Mouse (Mus musculus) Patski (cell line): ENCODE data around the gene Vars2. TPM values are rescaled to one million over a fixed set of nuclear protein-coding genes. Genes with fewer than 3 reads are reported as not detected.

Source experiments
- ATAC-seq: fragments of 100-300 bp; one replicate; pipeline ENCODE4 v1.8.0; 2021
- CTCF ChIA-PET: fragments of 350-600 bp; sonication (Branson Sonifier 250); formaldehyde crosslinking; loops from one replicate; lab custom pipeline; 2022; ENCODE audit warnings: inconsistent platforms; lab: Charles Lee
- POLR2A ChIA-PET: fragments of 350-600 bp; sonication (Branson Sonifier 250); formaldehyde crosslinking; loops from one replicate; lab custom pipeline; 2022; ENCODE audit warnings: antibody characterized with exemption, inconsistent platforms; lab: Charles Lee
- DNase-seq: peaks from one replicate; pipeline ENCODE4 v3.0.0-alpha.2; 2011; ENCODE audit warnings: low read depth, low spot score
- H3K27me3 ChIP-seq: fragments of 371-371 bp; one replicate; pipeline ENCODE4 v1.5.1; 2021
- CTCF ChIP-seq: fragments of 100-300 bp; IDR thresholded peaks from one replicate; pipeline ENCODE4 v1.5.1; 2021
- in situ Hi-C: fragments of 300-500 bp; cut with MboI; formaldehyde crosslinking; loops from 3 replicates; pipeline ENCODE4 v1.11.1; 2018; ENCODE audit warnings: low pct_unique_long_range_greater_than_20kb, mixed read lengths
- polyA plus RNA-seq: library from polyadenylated mRNA; unstranded; gene quantifications from one replicate; pipeline ENCODE4 v1.2.3, GENCODE M21; 2021

Gene Vars2
- polyA plus RNA-seq, 1 experiment from 2014 or later: 34.4 TPM

DNA sequence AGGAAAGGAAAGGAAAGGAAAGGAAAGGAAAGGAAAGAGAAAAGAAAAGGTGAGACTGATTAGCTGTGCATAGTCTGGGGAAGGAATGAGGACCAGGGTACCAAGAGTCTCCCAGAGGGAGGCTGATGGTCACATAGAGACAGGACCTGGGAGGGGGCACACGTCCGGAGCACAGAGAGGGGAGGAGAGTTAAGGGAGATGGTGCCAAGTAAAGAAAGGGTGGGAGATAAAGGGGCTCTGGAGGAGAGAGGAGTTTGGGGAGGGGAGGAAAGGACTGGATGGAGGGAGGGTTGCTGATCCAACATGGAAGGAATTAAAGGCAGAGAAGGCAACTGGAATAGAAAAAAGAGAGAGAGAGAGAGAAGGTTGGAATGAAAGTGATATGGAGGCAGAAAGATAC is 35.7 kb upstream of the Vars2 start:
- ChIA-PET CTCF (interaction anchor here (1.1 to 11.5 kb wide), 7 partner anchors 14 to 68 kb away, joined by 7 to 194 read pairs (median 10); no protein-coding TSS in a partner anchor), POLR2A (interaction anchor here (1.2 to 5.0 kb wide), 2 partner anchors 16 to 119 kb away, joined by 3 to 22 read pairs; partner anchors contain the start of genes Flot1 and Ier3)
- in situ Hi-C loops: no loop called here
- DNase-seq: no peak
- no peak for ATAC-seq
- TF ChIP-seq CTCF: no peak
- no peaks in the 10 kb centered on the region for H3K27me3 ChIP-seq

DNA sequence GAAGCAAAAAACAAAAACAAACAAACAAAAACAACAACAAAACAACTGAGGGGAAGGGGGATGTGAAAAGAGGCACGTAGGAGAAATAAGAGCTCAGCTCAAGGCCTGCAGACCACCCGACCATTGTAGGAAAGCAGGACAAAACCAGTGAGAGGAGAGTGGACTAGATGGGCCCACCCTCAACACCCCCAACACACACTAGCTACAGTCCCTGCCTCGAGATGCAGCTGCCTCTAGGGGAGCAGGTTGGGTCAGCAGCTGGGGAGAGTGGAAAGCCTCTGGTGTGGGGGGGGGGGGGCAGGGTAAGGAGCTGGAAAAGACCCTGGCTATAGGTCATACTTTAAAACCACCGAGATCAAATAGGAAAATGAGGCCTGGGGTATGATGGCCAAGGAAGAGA is 35.2 kb upstream of the Vars2 start:
- no peak for TF ChIP-seq CTCF
- no peaks in the 10 kb centered on the region for H3K27me3 ChIP-seq
- CTCF ChIA-PET: interaction anchor here (1.1 to 2.5 kb wide), 5 partner anchors 19 to 68 kb away, joined by 7 to 12 read pairs (median 10); no protein-coding TSS in a partner anchor
- no peak for ATAC-seq
- in situ Hi-C loops: no loop called here
- POLR2A ChIA-PET: interaction anchor here (1.2 to 5.0 kb wide), 6 partner anchors 15 to 137 kb away, joined by 3 to 22 read pairs (median 3); partner anchors contain the start of genes Flot1 and Ier3
- DNase-seq: no peak

DNA sequence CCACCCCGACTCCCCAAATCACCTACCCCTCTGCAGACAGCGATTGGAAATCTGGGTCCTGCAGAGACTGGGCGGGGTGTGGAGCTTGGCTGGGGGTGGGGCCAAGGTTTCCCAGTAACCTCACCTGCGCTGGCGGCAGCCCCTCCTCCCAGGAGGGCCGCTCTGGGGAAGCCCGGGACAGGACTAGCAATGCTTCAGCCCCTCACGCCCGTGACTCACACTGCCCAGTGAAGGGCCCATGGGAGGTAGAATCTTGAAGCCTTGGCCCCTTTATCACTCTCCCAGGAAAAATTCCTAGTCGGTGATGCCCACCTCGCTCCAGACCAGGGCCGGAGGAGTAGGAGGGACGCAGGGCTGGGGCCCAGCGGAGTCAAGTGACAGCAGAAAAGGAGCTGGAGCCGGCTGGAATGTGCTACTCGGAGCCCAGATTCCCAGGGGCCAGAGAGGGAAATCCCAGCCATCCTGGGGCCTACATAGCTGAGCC is 34.6 kb upstream of the Vars2 start:
- CTCF ChIA-PET: interaction anchor here (1.1 to 3.6 kb wide), 6 partner anchors 19 to 67 kb away, joined by 7 to 12 read pairs (median 10); no protein-coding TSS in a partner anchor
- no peaks in the 10 kb centered on the region for H3K27me3 ChIP-seq
- no peak for TF ChIP-seq CTCF
- POLR2A ChIA-PET: interaction anchor here (0.6 to 5.0 kb wide), 9 partner anchors 9 to 137 kb away, joined by 3 to 22 read pairs (median 3); partner anchors contain the start of genes Flot1 and Ier3
- no peak for DNase-seq
- in situ Hi-C loops: no loop called here
- peak; percentile 3 for ATAC-seq

DNA sequence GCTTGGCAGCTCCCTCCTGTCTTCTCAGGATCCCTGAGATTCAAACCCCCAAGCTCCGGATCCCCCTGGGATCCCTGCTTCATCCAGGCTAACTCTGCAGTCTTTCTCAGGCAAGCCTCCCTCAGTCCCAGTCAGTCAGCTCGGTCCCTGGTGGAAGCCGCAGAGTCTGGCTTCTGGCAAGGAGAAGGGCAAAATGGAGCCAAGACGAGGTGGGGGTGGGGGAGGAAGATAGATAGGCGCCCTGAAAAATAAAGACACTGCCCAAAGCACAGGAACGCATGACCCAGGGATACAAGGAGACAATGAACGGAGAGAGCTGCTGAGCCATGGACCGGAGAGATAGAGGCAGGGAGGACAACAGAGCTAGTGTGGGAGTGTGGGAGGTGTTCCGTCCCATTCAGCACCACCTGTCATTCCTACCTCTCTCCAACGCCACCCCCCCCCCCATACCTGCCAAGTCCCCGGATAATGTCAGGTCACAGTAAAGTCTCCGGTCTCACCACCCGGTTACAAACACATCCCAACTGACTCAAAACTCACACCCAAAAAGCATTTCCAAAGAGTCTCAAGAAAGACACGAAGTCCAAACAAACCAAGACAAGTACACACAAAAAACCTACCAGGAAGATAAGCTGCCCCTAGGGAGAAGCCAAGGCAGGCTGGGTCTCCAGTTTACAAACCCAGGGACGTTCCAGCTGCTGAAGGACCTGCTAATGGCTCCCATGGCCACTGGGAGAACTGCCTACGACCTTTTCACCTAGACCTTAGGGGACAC is 34.0 kb upstream of the Vars2 start:
- ChIA-PET POLR2A (interaction anchor here (0.6 to 5.0 kb wide), 13 partner anchors 9 to 174 kb away, joined by 3 to 22 read pairs (median 4); partner anchors contain the start of genes Flot1 and Ier3), CTCF (interaction anchor here (0.6 to 3.6 kb wide), 6 partner anchors 20 to 114 kb away, joined by 3 to 12 read pairs (median 10); no protein-coding TSS in a partner anchor)
- ATAC-seq (no peak), DNase-seq (no peak)
- in situ Hi-C loops: no loop called here
- H3K27me3 ChIP-seq: no peaks in the 10 kb centered on the region
- TF ChIP-seq CTCF: no peak

DNA sequence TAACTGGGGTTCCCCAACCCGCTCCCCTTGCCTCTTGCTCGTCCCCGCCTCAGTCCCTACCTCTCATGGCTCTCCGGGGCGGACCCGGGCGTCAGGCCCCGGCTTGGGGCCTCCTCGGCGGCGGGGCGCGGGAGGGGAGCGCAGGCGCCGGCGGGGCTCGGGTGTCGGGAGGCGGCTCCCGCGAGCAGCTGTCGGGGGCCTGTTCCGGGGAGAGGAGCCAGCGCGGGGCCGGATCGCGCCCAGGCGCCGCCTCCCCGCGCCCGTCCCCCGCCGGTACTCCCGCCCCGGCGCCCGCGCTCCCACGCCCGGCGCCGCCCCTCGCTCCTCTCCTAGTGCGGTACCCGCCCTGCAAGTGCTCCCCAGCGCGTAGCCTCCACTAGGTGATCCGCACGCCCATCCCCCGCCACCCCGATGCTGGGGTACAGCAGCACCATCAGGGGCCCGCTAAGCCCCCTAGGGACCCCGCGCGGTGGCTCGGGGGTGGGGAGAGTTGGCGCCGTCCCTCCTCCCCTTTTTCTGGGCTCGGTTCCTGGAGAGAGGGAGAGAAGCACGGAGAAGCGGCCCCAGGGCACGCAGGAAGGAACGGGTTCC is 33.1 kb upstream of the Vars2 start:
- ATAC-seq (peak; percentile 36), DNase-seq (no peak)
- H3K27me3 ChIP-seq: no peaks in the 10 kb centered on the region
- in situ Hi-C loops: no loop called here
- TF ChIP-seq CTCF: no peak
- ChIA-PET POLR2A (interaction anchor here (0.8 to 5.0 kb wide), 4 partner anchors 8 to 175 kb away, joined by 3 to 22 read pairs (median 4); partner anchors contain the start of genes Flot1 and Ier3), CTCF (interaction anchor here (0.6 to 3.6 kb wide), 5 partner anchors 26 to 113 kb away, joined by 3 to 12 read pairs (median 10); no protein-coding TSS in a partner anchor)

DNA sequence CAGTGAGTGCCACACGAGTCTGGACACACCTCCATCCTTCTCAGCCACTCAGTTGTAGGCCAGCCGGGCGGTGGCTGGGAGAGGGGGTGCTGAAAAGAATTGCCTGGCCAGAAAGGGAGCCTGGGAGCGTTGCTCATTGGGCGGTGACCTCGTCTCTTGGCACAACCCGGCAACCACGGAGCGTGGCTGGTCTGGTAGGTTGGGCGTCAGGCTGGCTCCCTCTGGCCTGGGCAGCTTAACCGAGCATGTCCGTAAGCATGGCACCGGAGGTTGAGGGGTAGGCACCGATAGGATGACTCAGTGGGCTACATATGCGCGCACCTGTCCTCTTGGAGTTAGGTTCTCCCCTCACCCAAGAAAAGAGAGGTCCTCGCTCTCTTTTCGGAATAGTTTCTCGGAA is 32.5 kb upstream of the Vars2 start:
- peak; percentile 71 for ATAC-seq
- POLR2A ChIA-PET: no interaction called here
- peak; percentile 85 for DNase-seq
- no peak for TF ChIP-seq CTCF
- in situ Hi-C loops: no loop called here
- CTCF ChIA-PET: interaction anchor here (3.6 kb wide), 1 partner anchor 26 kb away, joined by 12 read pairs; no protein-coding TSS in a partner anchor
- H3K27me3 ChIP-seq: no peaks in the 10 kb centered on the region

DNA sequence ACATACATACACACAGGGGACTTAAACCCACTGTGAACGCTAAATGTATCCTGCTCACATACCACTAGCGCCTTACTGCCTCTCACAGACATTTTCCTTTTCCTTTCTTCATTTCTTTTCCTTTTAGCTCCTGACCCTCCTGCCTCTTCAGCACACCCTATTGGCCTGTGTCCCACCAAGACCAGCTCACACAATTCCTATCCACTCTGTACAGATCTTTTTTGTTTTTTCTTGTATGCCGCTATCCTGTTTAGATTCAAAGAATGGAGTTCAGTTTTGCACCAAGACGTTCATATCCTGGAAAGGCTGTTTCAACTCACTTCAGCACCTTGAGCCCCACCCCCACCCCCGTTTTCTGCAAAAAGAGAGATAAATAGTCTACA is 31.1 kb upstream of the Vars2 start:
- ChIA-PET CTCF (interaction anchor here (1.0 to 3.6 kb wide), 6 partner anchors 17 to 107 kb away, joined by 3 to 12 read pairs (median 4); no protein-coding TSS in a partner anchor), POLR2A (interaction anchor here (0.8 to 1.6 kb wide), 3 partner anchors 8 to 123 kb away, joined by 3 to 4 read pairs (median 4); partner anchors contain the start of gene Ier3)
- TF ChIP-seq CTCF: no peak
- H3K27me3 ChIP-seq: no peaks in the 10 kb centered on the region
- DNase-seq (no peak), ATAC-seq (no peak)
- in situ Hi-C loops: no loop called here

DNA sequence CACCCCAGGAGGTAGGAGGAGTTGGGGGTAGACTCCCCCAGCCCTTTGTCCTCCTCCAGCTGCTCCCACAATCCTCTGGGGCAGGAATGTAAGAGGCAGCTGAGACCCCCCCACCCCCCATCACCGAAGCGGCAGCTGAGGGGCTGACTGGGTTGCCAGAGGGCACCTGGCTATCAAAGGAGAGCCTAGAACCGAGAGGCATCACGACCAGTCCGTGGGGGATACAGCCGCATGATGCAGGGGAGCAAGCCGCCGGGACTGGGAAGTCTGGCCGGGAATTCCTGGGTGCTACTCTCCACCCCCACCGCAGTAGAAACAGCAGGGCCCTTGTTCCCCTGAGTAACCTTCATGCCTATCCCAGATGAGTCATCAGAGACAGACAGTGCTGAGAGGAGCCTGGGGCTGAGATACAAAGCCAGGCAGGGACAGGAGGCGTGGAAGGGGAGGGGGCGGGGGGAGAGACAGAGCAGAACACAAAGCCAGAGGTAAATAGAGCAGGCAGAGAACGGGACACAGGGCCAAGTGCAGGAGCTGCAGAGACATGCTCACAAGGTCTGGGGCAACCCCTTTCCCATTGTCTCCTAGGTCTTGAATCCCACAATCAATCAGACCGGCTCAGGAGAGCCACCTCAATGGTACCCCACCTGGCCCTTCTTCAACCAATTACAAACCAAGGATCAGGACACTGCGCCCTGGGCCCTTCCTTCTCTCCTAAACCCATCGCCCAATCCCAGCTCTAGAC is 30.5 kb upstream of the Vars2 start:
- DNase-seq (peak; percentile 93), ATAC-seq (peak; percentile 64)
- CTCF ChIA-PET: interaction anchor here (1.0 to 1.8 kb wide), 8 partner anchors 16 to 107 kb away, joined by 3 to 7 read pairs (median 4); no protein-coding TSS in a partner anchor
- TF ChIP-seq CTCF: no peak
- in situ Hi-C loops: no loop called here
- POLR2A ChIA-PET: interaction anchor here (0.7 to 1.6 kb wide), 7 partner anchors 9 to 124 kb away, joined by 3 to 4 read pairs (median 3); partner anchors contain the start of gene Ier3
- no peaks in the 10 kb centered on the region for H3K27me3 ChIP-seq

DNA sequence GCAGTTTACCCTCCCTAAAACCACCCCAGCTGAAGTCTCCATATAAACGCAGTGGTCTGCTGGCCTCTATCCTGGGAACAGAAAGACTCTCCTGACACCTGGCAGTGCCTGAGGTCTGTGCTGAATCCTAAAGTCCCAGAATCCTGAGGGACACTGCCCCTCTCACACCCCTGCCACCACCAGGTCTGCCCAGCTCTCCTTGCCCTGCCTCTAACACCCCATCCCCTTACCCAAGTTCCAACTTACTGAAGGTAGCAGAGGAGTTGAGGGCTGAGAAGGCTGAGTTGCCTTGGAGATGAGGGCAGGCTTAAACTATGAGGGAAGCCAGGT is 30.0 kb upstream of the Vars2 start:
- CTCF ChIA-PET: interaction anchor here (1.4 to 1.8 kb wide), 4 partner anchors 16 to 29 kb away, joined by 3 to 7 read pairs (median 4); no protein-coding TSS in a partner anchor
- ATAC-seq (peak; percentile 11), DNase-seq (no peak)
- no peak for TF ChIP-seq CTCF
- in situ Hi-C loops: no loop called here
- no peaks in the 10 kb centered on the region for H3K27me3 ChIP-seq
- POLR2A ChIA-PET: interaction anchor here (0.7 to 1.6 kb wide), 8 partner anchors 13 to 124 kb away, joined by 3 to 4 read pairs (median 3); partner anchors contain the start of genes Ier3 and Vars2
